Mouse (Mus musculus) lung, embryonic 14.5 days (tissue): Measurements from ENCODE around the gene Fgfrl1. TPM values are rescaled to one million over a fixed set of nuclear protein-coding genes. Genes with fewer than 3 reads are reported as not detected.
A peak's percentile ranks its signal among the peaks of the same experiment; 100 is the strongest.

Source experiments
- ATAC-seq: fragments of 200-750 bp; cut with Nextera tagmentation; 2 replicates; pipeline ENCODE4 v1.8.0; 2017; ENCODE audit warnings: mild to moderate bottlenecking, moderate TSS enrichment, moderate library complexity; ENCODE audit not compliant: insufficient read depth
- DNase-seq: peaks from one replicate; pipeline ENCODE4 v3.0.0-alpha.2; 2015
- H3K27ac ChIP-seq: fragments of 300-500 bp; sonication (generic); 2 replicates; pipeline ENCODE4 v1.5.1; 2014; ENCODE audit warnings: low read depth, mild to moderate bottlenecking, moderate library complexity
- H3K27me3 ChIP-seq: fragments of 300-500 bp; sonication (generic); 2 replicates; pipeline ENCODE4 v1.6.1; 2014; ENCODE audit warnings: low read length, control low read depth; ENCODE audit not compliant: insufficient read depth
- H3K36me3 ChIP-seq: fragments of 300-500 bp; sonication (generic); 2 replicates; pipeline ENCODE4 v1.6.1; 2014; ENCODE audit warnings: control low read depth; ENCODE audit not compliant: insufficient read depth
- H3K4me1 ChIP-seq: fragments of 300-500 bp; sonication (generic); 2 replicates; pipeline ENCODE4 v1.6.1; 2014; ENCODE audit warnings: antibody characterized with exemption, control low read depth; ENCODE audit not compliant: insufficient read depth
- H3K4me2 ChIP-seq: fragments of 300-500 bp; sonication (generic); 2 replicates; pipeline ENCODE4 v1.6.1; 2014; ENCODE audit warnings: mild to moderate bottlenecking
- H3K4me3 ChIP-seq: fragments of 300-500 bp; sonication (generic); 2 replicates; pipeline ENCODE4 v1.5.1; 2014; ENCODE audit warnings: low read depth, low read length
- H3K9ac ChIP-seq: fragments of 300-500 bp; sonication (generic); 2 replicates; pipeline ENCODE4 v1.6.1; 2014
- H3K9me3 ChIP-seq: fragments of 300-500 bp; sonication (generic); 2 replicates; pipeline ENCODE4 v1.6.1; 2016; ENCODE audit warnings: low read depth, low read length, control low read depth
- CTCF ChIP-seq: IDR thresholded peaks from 2 replicates; pipeline ENCODE4 v1.5.1; 2016; ENCODE audit warnings: antibody characterized with exemption, low read depth
- WGBS: fragments of 180-500 bp; shearing (Covaris S2); extraction: QIAGEN DNeasy Blood & Tissue Kit; methylation state at CpG from one replicate; pipeline ENCODE4 v1.1.7; 2014; 5-methylcytosine and 5-hydroxymethylcytosine counted together
- polyA plus RNA-seq: library from polyadenylated mRNA; unstranded; fragments of >200 nt; fragmentation: Nextera tagmentation; extraction: Ambion mirVana; gene quantifications from 2 replicates; pipeline ENCODE4 v1.2.1, GENCODE M21; 2014

The Fgfrl1 gene
- polyA plus RNA-seq, 1 experiment from 2014 or later, result 47.5 TPM

DNA sequence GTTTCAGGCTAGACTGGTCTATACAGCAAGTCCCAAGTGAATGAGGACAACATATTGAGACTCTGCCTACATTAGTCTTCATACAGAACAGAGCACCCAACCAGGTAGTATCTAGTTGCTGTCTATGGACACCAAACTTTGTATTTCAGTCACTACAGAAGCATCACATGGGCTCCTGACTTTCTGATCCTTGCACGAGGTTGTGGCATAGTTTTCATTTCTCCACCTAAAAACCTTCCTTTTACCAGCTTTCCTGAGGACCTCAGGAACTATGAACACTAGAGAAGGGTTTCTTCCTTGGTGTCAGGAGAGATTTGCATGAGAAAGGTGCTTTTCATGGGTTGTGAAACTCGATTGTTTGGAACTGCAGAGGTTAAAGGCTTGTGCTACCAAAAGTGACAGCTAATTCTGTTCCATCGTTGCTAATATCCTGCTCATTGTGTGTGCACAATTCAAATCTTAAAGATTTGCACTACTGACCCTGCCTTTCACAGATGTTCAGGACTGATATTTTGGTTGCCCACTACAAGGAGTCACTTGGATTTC is 23.7 kb upstream of the Fgfrl1 start:
- H3K4me3 ChIP-seq, result peak overlapping the region; percentile 58
- H3K27me3 ChIP-seq, result no peaks in the 10 kb centered on the region
- DNase-seq (no peak), ATAC-seq (no peak)
- no peak for TF ChIP-seq CTCF
- WGBS, result 12% methylated on average over 3 of the region's 3 CpGs
- peak overlapping the region; percentile 89 for H3K27ac ChIP-seq
- peaks cover 21% of the 10 kb centered on the region for H3K36me3 ChIP-seq
- H3K9me3 ChIP-seq, result no peaks in the 10 kb centered on the region
- peak overlapping the region; percentile 86 for H3K4me2 ChIP-seq
- 0 out of 2 replicates have a peak, but pooled peaks cover 4% of the 10 kb centered on the region for H3K4me1 ChIP-seq
- H3K9ac ChIP-seq, result peak overlapping the region; percentile 79

DNA sequence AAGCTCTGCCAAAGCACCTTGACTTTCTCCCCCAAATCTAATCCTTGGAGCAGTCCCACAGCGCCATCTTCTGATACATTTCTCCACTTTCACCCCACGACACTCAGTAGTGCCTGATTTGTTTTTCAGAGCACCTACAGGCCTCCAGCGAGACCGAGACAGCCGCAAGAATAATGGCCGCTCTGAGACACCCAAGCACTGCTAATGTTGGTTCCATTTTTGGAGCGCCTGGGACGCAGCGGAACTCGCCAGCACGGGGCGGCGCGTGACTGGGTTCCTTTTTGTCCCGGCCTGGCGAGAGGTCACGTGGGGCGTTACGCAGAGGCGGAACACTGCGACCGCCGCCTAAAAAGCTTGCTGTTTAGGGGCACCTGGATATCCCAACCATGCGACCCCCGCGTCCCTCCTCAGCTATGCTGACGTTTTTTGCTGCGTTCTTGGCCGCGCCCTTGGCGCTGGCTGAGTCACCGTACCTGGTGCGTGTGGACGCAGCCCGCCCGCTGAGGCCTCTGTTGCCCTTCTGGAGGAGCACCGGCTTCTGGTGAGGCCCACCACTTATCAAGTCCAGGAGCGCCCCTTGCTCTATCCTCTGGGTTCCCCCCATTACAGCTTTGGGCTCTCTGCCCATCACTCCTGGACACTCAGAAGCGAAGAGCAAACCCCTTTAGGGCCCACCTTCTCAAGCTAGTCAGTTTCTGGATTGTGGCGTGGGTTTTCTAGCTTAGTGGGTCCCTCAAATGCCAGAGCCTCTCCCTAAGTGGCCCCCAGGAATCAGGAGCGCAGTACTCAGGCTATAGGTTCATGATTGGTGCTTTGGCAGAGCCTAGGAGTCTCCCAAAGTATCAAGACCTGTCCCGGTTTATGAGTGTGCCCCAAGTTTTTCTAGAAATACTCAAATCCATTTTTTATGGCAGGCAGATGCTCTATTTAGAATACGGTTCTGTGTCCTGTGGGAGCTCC is 22.9 kb upstream of the Fgfrl1 start, which contains the start of gene Dgkq:
TSS of gene Dgkq (minus strand) at position 696 of the 960 bp plus-strand sequence.
- 6% methylated on average over 43 of the region's 43 CpGs for WGBS
- Histone ChIP-seq H3K27ac (peak within 1 kb of the TSS; percentile 89), H3K4me1 (0 out of 2 replicates have a peak, but pooled peaks cover 4% of the 10 kb centered on the region), H3K9me3 (no peaks in the 10 kb centered on the region), H3K4me2 (peak within 1 kb of the TSS; percentile 86), H3K9ac (peak within 1 kb of the TSS; percentile 79), H3K27me3 (no peaks in the 10 kb centered on the region), H3K36me3 (peaks cover 21% of the 10 kb centered on the region), H3K4me3 (peak within 1 kb of the TSS; percentile 58)
- peak; percentile 70 for TF ChIP-seq CTCF
- ATAC-seq (peak; percentile 88), DNase-seq (peak; percentile 90)

DNA sequence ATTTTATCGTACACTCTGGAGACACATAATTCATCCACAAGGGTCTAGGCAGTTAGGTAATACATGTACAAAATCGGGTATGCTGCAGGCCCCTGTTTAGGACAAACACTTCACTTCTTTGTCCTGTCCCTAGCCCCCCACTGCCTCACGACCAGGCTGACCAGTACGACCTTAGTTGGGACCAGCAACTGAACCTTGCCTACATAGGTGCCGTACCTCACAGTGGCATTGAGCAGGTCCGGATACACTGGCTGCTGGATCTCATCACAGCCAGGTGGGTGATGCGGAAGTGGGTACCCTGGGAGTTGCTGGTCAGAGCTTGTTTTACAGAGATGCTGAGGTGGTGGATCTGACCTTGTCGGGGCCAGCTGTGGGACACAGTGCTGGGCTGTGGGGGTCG is 22.2 kb upstream of the Fgfrl1 start:
- Histone ChIP-seq H3K4me3 (peak overlapping the region; percentile 58), H3K27me3 (no peaks in the 10 kb centered on the region), H3K27ac (no peak overlapping the region; the same call in 1 of the 2 replicates), H3K4me2 (peak overlapping the region; percentile 86), H3K9me3 (no peaks in the 10 kb centered on the region), H3K9ac (peak overlapping the region; percentile 79), H3K36me3 (peaks cover 21% of the 10 kb centered on the region), H3K4me1 (0 out of 2 replicates have a peak, but pooled peaks cover 4% of the 10 kb centered on the region)
- TF ChIP-seq CTCF, result no peak
- ATAC-seq (peak; percentile 5; the same call in 1 of the 2 replicates), DNase-seq (no peak)
- WGBS, result 70% methylated on average over 9 of the region's 9 CpGs

DNA sequence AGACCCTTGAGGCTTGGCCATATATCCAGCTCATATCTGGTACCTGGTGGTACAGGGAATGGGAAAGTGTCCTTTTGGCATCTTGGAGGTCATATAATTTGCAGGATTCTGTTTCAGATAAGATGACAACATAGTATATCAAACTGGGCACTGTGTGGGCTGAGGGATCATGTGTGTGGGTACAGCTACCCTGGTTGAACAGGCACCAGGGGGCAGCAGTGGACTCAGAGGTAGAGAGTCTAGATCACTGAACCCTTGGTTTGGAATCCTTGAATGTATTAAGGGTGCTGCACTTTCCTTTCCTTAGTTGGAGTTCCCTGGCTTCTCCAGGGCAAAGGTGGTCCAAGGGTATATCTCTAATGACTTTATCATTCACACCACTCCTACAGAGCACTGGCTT is 21.4 kb upstream of the Fgfrl1 start:
- TF ChIP-seq CTCF, result peak; percentile 53
- Histone ChIP-seq H3K9ac (no peak overlapping the region), H3K4me3 (no peak overlapping the region), H3K4me2 (no peak overlapping the region), H3K27ac (no peak overlapping the region), H3K4me1 (0 out of 2 replicates have a peak, but pooled peaks cover 4% of the 10 kb centered on the region), H3K36me3 (peaks cover 21% of the 10 kb centered on the region), H3K27me3 (no peaks in the 10 kb centered on the region), H3K9me3 (no peaks in the 10 kb centered on the region)
- ATAC-seq, result 0 out of 2 replicates have a peak, but pooled peaks have one; percentile 21
- peak; percentile 66 for DNase-seq

DNA sequence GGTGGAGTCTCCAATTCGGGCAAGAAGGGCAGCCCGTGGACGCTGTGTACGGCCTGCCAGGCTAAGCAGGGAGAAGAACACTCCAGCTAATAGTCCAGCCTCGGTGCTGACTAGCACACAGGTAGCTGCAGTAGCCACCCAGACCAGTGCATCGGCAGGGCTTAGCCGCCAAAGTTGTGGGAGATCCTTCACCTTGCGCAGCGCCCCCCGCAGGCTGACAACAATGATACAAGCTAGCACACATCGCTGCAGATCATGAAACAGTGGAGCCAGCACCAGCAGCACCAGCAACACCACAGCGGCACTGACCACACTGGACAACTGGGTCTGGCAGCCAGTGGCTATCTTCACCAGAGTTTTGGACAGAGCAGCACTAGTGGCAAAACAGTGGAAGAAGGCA is 20.4 kb upstream of the Fgfrl1 start:
- no peak for TF ChIP-seq CTCF
- DNase-seq (no peak), ATAC-seq (no peak)
- Histone ChIP-seq H3K9me3 (no peaks in the 10 kb centered on the region), H3K4me3 (no peak overlapping the region), H3K27me3 (no peaks in the 10 kb centered on the region), H3K36me3 (peaks cover 21% of the 10 kb centered on the region), H3K27ac (no peak overlapping the region), H3K9ac (no peak overlapping the region), H3K4me1 (0 out of 2 replicates have a peak, but pooled peaks cover 4% of the 10 kb centered on the region), H3K4me2 (no peak overlapping the region)
- WGBS, result 90% methylated on average over 12 of the region's 12 CpGs

DNA sequence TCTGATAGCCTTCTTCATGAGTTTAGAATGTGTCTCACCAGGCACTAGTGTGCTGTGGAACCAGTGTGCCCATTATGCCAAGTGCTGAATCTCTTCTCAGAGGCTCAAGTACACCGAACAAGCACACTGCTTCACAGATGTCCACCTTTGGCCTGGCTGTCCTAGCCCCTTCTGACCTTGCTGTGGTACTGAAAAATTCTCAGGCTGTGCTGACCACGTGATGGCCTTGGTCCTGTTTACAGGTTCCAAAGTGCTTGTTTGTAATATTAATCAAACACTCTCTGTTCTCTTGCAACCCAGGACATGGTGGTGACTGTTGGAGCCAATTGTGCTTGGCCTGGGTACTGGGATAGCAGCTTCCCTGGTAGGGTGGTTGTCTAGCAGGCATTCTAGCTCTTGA is 17.6 kb upstream of the Fgfrl1 start:
- H3K4me3 ChIP-seq, result no peak overlapping the region
- 0 out of 2 replicates have a peak, but pooled peaks cover 9% of the 10 kb centered on the region for H3K4me1 ChIP-seq
- DNase-seq (no peak), ATAC-seq (no peak)
- H3K9me3 ChIP-seq, result no peaks in the 10 kb centered on the region
- no peak for TF ChIP-seq CTCF
- WGBS, result 72% methylated on average over 2 of the region's 2 CpGs
- no peak overlapping the region for H3K27ac ChIP-seq
- peaks cover 21% of the 10 kb centered on the region for H3K36me3 ChIP-seq
- H3K9ac ChIP-seq, result no peak overlapping the region
- H3K27me3 ChIP-seq, result no peaks in the 10 kb centered on the region
- H3K4me2 ChIP-seq, result no peak overlapping the region; the same call in 1 of the 2 replicates
